Mouse (Mus musculus) forebrain, embryonic 14.5 days (tissue): ENCODE measurements around the gene Pwwp2a. TPM values are rescaled to one million over a fixed set of nuclear protein-coding genes. Genes with fewer than 3 reads are reported as not detected.
A peak's percentile ranks its signal among the peaks of the same experiment; 100 is the strongest.

Experiments
- ATAC-seq: fragments of 200-750 bp; cut with Nextera tagmentation; 2 replicates; pipeline ENCODE4 v1.8.0; 2017; ENCODE audit warnings: mild to moderate bottlenecking, moderate library complexity
- DNase-seq: peaks from one replicate; pipeline ENCODE4 v3.0.0-alpha.2; 2015; ENCODE audit warnings: low spot score
- H3K27ac ChIP-seq: fragments of 300-500 bp; sonication (generic); 2 replicates; pipeline ENCODE4 v1.5.1; 2014; ENCODE audit warnings: low read depth, mild to moderate bottlenecking, control low read depth, low read length, moderate library complexity
- H3K27me3 ChIP-seq: fragments of 300-500 bp; sonication (generic); replicated peaks from 2 replicates; pipeline ENCODE4 v1.6.1; 2014; ENCODE audit warnings: low read length, control low read depth, mixed read lengths; ENCODE audit not compliant: control insufficient read depth, insufficient read depth
- H3K36me3 ChIP-seq: fragments of 300-500 bp; sonication (generic); 2 replicates; pipeline ENCODE4 v1.6.1; 2014; ENCODE audit warnings: low read length, control low read depth; ENCODE audit not compliant: control insufficient read depth, insufficient read depth
- H3K4me1 ChIP-seq: fragments of 300-500 bp; sonication (generic); 2 replicates; pipeline ENCODE4 v1.6.1; 2014; ENCODE audit warnings: antibody characterized with exemption, low read length, control low read depth; ENCODE audit not compliant: control insufficient read depth, insufficient read depth
- H3K4me2 ChIP-seq: fragments of 300-500 bp; sonication (generic); 2 replicates; pipeline ENCODE4 v1.6.1; 2014; ENCODE audit warnings: mild to moderate bottlenecking, control low read depth, low read length
- H3K4me3 ChIP-seq: fragments of 300-500 bp; sonication (generic); 2 replicates; pipeline ENCODE4 v1.5.1; 2014; ENCODE audit warnings: low read depth, low read length, control low read depth
- H3K9ac ChIP-seq: fragments of 300-500 bp; sonication (generic); 2 replicates; pipeline ENCODE4 v1.6.1; 2014; ENCODE audit warnings: mild to moderate bottlenecking, low read length, control low read depth, moderate library complexity
- H3K9me3 ChIP-seq: fragments of 300-500 bp; sonication (generic); replicated peaks from 2 replicates; pipeline ENCODE4 v1.6.1; 2016; ENCODE audit warnings: low read length, control low read depth, mixed read lengths; ENCODE audit not compliant: control insufficient read depth
- WGBS: fragments of 180-500 bp; shearing (Covaris S2); extraction: QIAGEN DNeasy Blood & Tissue Kit; methylation state at CpG from one replicate; pipeline ENCODE4 v1.1.7; 2014; 5-methylcytosine and 5-hydroxymethylcytosine counted together
- polyA plus RNA-seq: library from polyadenylated mRNA; unstranded; fragments of >200 nt; fragmentation: Nextera tagmentation; extraction: Ambion mirVana; gene quantifications from 2 replicates; pipeline ENCODE4 v1.2.1, GENCODE M21; 2014

The Pwwp2a gene
- polyA plus RNA-seq, 1 experiment from 2014 or later: 22.4 TPM

DNA sequence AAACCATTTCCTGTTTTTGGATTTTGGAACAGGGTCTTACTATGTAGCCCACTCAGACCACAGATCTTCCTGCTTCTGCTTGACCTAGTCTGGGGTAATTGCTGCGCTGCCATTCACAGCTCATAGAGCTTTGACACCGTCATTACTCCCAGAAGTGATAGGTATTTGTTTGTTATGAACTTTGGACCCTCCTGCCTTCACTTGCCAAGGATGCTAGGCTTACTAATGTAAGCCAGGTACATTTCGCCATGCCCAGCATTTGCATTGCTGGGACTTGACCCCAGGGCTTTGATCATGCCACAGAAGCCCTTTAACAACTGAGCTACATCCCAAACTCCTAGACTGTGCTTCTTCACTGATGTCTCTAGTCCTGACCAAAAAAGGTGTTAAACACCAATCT lies 18.5 kb downstream of the Pwwp2a start:
- Histone ChIP-seq H3K4me2 (no peak overlapping the region), H3K9ac (no peak overlapping the region), H3K9me3 (no peaks in the 10 kb centered on the region), H3K4me1 (no peaks in the 10 kb centered on the region), H3K4me3 (no peak overlapping the region), H3K27me3 (no peaks in the 10 kb centered on the region), H3K27ac (no peak overlapping the region), H3K36me3 (peaks cover 27% of the 10 kb centered on the region)
- ATAC-seq (no peak), DNase-seq (no peak)
- WGBS: 99% methylated on average over 3 of the region's 3 CpGs

DNA sequence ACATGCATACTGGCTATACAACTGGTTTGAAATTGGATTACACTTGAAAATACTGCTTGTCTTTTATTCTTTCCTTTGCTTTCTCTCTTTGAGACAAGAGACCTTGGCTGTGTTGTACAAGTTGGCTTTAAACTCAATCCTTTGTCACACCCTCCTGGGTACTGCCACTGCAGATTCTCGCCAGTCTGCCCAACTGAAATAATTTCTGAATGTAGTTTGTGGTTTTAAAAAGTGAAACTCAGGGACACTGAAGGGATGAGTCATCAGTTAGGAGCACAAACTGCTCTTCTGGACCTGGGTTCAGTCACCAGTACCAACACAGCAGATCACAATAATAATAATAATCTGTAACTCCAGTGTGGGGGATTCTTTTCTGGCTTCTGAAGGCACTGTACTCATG lies 21.8 kb downstream of the Pwwp2a start:
- peaks cover 33% of the 10 kb centered on the region for H3K36me3 ChIP-seq
- H3K4me2 ChIP-seq: no peak overlapping the region
- no peak for ATAC-seq
- no peaks in the 10 kb centered on the region for H3K27me3 ChIP-seq
- no peak overlapping the region for H3K27ac ChIP-seq
- no peak overlapping the region for H3K9ac ChIP-seq
- 73% methylated on average over 1 of the region's 1 CpGs for WGBS
- no peaks in the 10 kb centered on the region for H3K4me1 ChIP-seq
- H3K4me3 ChIP-seq: no peak overlapping the region
- no peak for DNase-seq
- no peaks in the 10 kb centered on the region for H3K9me3 ChIP-seq

- WGBS: 92% methylated on average over 10 of the region's 10 CpGs
- H3K9me3 ChIP-seq: no peaks in the 10 kb centered on the region
- H3K27ac ChIP-seq: no peak overlapping the region
- peaks cover 26% of the 10 kb centered on the region for H3K36me3 ChIP-seq
- H3K27me3 ChIP-seq: no peaks in the 10 kb centered on the region
- DNase-seq (no peak), ATAC-seq (no peak)
- no peak overlapping the region for H3K9ac ChIP-seq
- no peak overlapping the region for H3K4me2 ChIP-seq
- no peak overlapping the region for H3K4me3 ChIP-seq
- no peaks in the 10 kb centered on the region for H3K4me1 ChIP-seq
These were observed 24.0 kb downstream of the Pwwp2a start for GRCm38 (mm10) chr11:43705751-43706150.

DNA sequence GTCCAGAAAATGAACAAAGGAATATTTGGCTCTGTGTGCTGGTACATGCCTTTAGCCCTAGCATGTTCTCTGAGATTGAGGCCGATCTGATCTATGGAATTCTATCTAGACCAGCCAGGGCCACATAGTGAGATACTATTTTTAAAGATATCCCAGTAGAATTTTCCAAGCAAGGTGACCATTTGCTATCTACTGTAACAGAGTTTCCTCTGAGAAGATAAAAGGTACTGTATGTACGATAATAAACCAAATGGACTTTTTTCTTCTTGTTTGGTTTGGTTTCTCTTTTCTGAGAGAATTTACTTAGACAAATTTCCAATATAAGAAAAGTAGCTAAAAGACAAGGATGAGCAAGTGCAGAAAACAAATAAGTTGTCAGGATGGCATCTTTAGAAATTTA lies 26.6 kb downstream of the Pwwp2a start:
- Histone ChIP-seq H3K9me3 (no peaks in the 10 kb centered on the region), H3K4me1 (no peaks in the 10 kb centered on the region), H3K27me3 (no peaks in the 10 kb centered on the region), H3K36me3 (peaks cover 26% of the 10 kb centered on the region), H3K4me2 (no peak overlapping the region), H3K9ac (no peak overlapping the region), H3K27ac (no peak overlapping the region), H3K4me3 (no peak overlapping the region)
- 94% methylated on average over 2 of the region's 2 CpGs for WGBS
- DNase-seq (no peak), ATAC-seq (no peak)

DNA sequence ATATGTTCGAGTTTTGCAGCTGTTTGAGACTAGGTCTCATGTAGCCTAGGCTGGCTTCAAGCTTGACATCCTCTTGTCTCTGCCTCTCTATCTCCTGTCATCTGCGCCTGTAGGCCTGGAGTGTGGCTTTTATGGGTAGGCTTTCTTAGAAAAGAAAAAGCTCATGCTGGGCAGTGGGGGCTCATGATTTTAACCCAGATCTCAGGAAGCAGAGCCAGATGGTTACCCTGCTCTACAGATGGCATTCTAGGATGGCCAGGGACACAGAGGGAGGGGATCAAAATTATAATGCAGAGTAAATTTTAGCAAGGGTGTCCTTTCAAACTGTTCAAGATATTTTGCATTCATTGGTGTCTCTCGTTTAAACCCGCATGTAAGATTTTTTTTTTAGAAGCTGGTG lies 30.4 kb downstream of the Pwwp2a start:
- H3K4me3 ChIP-seq: no peak overlapping the region
- ATAC-seq: no peak
- no peaks in the 10 kb centered on the region for H3K4me1 ChIP-seq
- DNase-seq: no peak
- H3K9ac ChIP-seq: no peak overlapping the region
- no peak overlapping the region for H3K27ac ChIP-seq
- 93% methylated on average over 4 of the region's 4 CpGs for WGBS
- no peaks in the 10 kb centered on the region for H3K9me3 ChIP-seq
- H3K4me2 ChIP-seq: no peak overlapping the region
- H3K36me3 ChIP-seq: peaks cover 20% of the 10 kb centered on the region
- H3K27me3 ChIP-seq: no peaks in the 10 kb centered on the region

- H3K4me1 ChIP-seq: no peaks in the 10 kb centered on the region
- H3K4me2 ChIP-seq: no peak overlapping the region
- ATAC-seq (no peak), DNase-seq (no peak)
- H3K4me3 ChIP-seq: no peak overlapping the region
- no peaks in the 10 kb centered on the region for H3K9me3 ChIP-seq
- WGBS: 94% methylated on average over 3 of the region's 3 CpGs
- H3K27me3 ChIP-seq: no peaks in the 10 kb centered on the region
- no peak overlapping the region for H3K27ac ChIP-seq
- peaks cover 41% of the 10 kb centered on the region for H3K36me3 ChIP-seq
- H3K9ac ChIP-seq: no peak overlapping the region
These were observed 41.6 kb downstream of the Pwwp2a start for GRCm38 (mm10) chr11:43723411-43723810.

DNA sequence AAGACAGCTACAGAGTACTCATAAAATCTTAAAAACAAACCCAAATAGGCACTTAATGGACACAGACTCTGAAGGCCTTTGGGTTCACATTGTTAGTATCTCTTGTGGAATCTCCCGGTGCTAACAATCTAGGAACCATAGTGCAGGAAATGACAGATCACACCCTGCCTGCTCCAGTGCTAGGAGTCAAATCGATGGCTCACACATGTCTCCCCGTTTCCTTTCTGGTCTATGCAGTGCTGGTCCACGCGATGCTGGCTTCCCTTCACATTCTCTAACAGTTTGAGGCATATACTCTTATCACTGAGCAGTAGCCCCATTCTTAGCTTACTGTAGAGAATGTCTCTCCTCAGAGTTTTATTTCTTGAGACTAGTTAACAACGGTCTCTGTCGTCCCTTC lies 46.0 kb downstream of the Pwwp2a start:
- Histone ChIP-seq H3K4me1 (no peaks in the 10 kb centered on the region), H3K27ac (no peak overlapping the region), H3K4me2 (no peak overlapping the region), H3K9me3 (no peaks in the 10 kb centered on the region), H3K36me3 (peaks cover 46% of the 10 kb centered on the region), H3K27me3 (no peaks in the 10 kb centered on the region), H3K9ac (no peak overlapping the region), H3K4me3 (no peak overlapping the region)
- DNase-seq (no peak), ATAC-seq (no peak)
- WGBS: 91% methylated on average over 7 of the region's 7 CpGs

DNA sequence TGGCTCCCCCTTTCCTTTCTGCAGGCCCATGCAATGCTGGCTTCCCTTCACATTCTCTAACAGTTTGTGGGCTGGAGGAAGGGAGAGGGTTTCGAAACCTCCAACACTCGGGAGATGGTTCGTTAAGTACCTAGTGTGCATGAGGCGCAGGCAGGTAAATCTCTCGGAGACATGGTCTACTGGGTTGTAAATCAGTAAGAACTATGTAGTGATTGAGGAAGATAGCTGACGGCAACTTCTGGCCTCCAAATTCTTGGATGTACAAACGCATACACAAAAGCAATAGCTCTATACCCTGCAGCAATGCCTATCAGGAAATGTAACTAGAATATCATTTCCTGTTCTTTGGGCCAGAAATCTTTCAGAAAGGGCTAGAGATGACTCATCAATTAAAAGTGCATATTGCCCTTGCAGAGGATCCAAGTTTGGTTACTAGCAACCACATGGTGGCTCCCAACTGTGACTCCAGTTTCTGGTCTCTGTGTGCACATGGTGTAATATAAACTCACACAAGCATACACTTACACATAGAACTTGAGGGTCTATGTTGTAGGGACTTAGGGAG lies 47.0 kb downstream of the Pwwp2a start:
- H3K36me3 ChIP-seq: peaks cover 51% of the 10 kb centered on the region
- ATAC-seq: no peak
- 91% methylated on average over 7 of the region's 7 CpGs for WGBS
- no peak overlapping the region for H3K4me2 ChIP-seq
- H3K27ac ChIP-seq: no peak overlapping the region
- no peak overlapping the region for H3K9ac ChIP-seq
- H3K4me1 ChIP-seq: no peaks in the 10 kb centered on the region
- no peaks in the 10 kb centered on the region for H3K9me3 ChIP-seq
- no peak overlapping the region for H3K4me3 ChIP-seq
- H3K27me3 ChIP-seq: no peaks in the 10 kb centered on the region
- DNase-seq: no peak

GRCm38 (mm10) chr11:43747233-43748226 lies 65.7 kb downstream of the Pwwp2a start, which contains the start of gene Ttc1:
Gene Ttc1, minus strand, starts transcription at chr11:43748008.
- Histone ChIP-seq H3K36me3 (peaks cover 24% of the 10 kb centered on the region), H3K9me3 (no peaks in the 10 kb centered on the region), H3K9ac (peak within 1 kb of the TSS; percentile 72), H3K4me2 (peak within 1 kb of the TSS; percentile 75), H3K27me3 (no peaks in the 10 kb centered on the region), H3K4me1 (peaks cover 5% of the 10 kb centered on the region; the same call in 1 of the 2 replicates), H3K27ac (no peak within 1 kb of the TSS), H3K4me3 (peak within 1 kb of the TSS; percentile 63)
- WGBS: 2% methylated on average over 47 of the region's 47 CpGs
- DNase-seq: peak; percentile 99
- peak; percentile 100 for ATAC-seq
